Mouse (Mus musculus) small intestine, adult 2 months (tissue): Measurements from ENCODE around the gene Agtr1b. TPM values are rescaled to one million over a fixed set of nuclear protein-coding genes. Genes with fewer than 3 reads are reported as not detected.

ENCODE experiments used
- H3K27ac ChIP-seq: fragments of 200-500 bp; 2 replicates; pipeline ENCODE4 v1.5.1; 2012; ENCODE audit warnings: low read depth, low read length, control low read depth, inconsistent platforms; ENCODE audit not compliant: insufficient read depth
- H3K27me3 ChIP-seq: fragments of 200-500 bp; 2 replicates; pipeline ENCODE4 v1.6.1; 2012; ENCODE audit warnings: mild to moderate bottlenecking, moderate library complexity, low read length, inconsistent platforms; ENCODE audit not compliant: control insufficient read depth, insufficient read depth
- H3K36me3 ChIP-seq: fragments of 200-500 bp; 2 replicates; pipeline ENCODE4 v1.6.1; 2012; ENCODE audit warnings: mild to moderate bottlenecking, low read length, control low read depth, inconsistent platforms; ENCODE audit not compliant: control insufficient read depth, insufficient read depth
- H3K4me1 ChIP-seq: fragments of 200-500 bp; 2 replicates; pipeline ENCODE4 v1.6.1; 2012; ENCODE audit warnings: low read length, inconsistent platforms, mixed read lengths; ENCODE audit not compliant: control insufficient read depth, insufficient read depth, insufficient read length
- H3K4me3 ChIP-seq: fragments of 200-500 bp; 2 replicates; pipeline ENCODE4 v1.5.1; 2012; ENCODE audit warnings: low read depth, mild to moderate bottlenecking, control low read depth, inconsistent platforms, low read length, moderate library complexity
- CTCF ChIP-seq: fragments of 200-500 bp; IDR thresholded peaks from 2 replicates; pipeline ENCODE4 v1.5.1; 2012; ENCODE audit warnings: low read depth, mild to moderate bottlenecking, control low read depth, inconsistent platforms, low read length, moderate library complexity, mixed read lengths; ENCODE audit not compliant: insufficient replicate concordance, insufficient read length; ENCODE audit errors: extremely low read depth
- POLR2A ChIP-seq: fragments of 200-500 bp; IDR thresholded peaks from 2 replicates; pipeline ENCODE4 v1.6.1; 2012; ENCODE audit warnings: low read depth, mild to moderate bottlenecking, control low read depth, inconsistent platforms, low read length, moderate library complexity
- WGBS: fragments of 180-500 bp; shearing (Covaris S2); methylation state at CpG from one replicate; pipeline ENCODE4 v1.1.7; 2018; 5-methylcytosine and 5-hydroxymethylcytosine counted together
- polyA plus RNA-seq: library from polyadenylated mRNA; depleted of rRNA; stranded (reverse); fragments of >200 nt; gene quantifications from 2 replicates; pipeline ENCODE4 v1.2.3, GENCODE M21; 2012; rRNA removed

Agtr1b gene
- polyA plus RNA-seq = 0.35 and 0.41 TPM in 2 replicates

DNA sequence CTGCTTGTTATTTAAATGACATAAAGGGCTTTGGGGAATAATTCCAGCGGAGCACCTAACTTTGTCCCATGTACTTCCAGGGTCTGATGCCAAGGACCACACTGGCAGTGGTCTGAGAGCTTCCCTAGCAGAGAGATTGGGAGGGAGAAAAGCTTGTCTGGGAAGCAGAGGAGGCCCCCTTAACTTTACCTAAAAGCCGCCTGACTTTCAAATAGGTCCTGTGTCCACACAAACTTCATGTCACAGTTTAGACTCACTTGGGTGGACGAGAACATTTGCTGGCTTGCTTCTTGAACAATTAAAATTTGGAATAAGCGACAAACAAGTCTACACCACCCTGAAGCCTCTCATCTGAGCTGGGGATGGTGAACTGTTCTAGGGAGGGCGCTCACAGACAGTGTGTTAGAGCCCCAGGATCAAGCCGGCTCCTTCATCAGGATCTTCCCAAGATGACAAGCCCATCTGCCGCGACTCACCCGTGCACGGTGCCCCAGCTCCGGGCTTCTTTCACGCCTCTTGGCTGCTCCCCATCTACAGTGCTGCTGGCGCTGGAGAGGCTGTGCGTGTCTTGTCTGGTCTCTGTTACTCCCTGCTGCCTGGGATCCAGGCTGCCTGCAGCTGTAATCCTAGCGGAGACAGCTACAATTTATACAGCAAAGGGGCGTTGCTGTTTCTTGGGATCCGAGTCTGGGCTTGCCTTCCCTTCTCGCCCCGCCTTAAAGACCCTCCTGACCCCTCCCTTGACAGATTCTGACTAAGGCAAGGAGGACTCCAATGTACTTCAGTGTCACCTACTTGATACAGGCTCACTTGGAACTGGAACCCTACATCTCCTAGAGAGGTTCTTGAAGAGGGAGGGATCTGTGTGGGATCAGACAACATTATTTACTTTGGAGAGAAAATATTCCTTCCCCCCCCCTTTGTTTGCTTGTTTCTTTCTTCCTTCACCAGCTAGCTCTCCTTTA is at the start of gene Agtr1b:
TSS of gene Agtr1b (minus strand) at position 620 of the 965 bp plus-strand sequence.
- H3K36me3 ChIP-seq = no peaks in the 10 kb centered on the region
- H3K4me3 ChIP-seq = peak within 1 kb of the TSS; percentile 43

DNA sequence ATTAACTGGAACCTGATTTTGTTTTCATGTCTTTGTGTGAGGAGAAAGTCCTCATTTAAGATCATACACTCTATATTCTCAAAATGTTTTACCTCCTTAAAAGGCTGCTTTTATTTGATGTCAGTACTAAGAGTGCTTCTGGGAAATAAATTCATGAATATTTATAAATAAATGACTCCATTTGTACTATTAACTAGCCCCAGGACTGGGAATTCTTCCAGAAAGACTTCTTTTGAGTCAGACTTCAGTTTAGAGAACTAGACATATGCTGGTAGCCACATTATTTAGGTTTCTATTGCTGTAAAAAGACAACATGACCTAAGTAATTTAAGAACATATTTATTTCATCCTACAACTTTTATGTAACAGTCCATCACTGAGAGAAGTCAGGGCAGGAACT is 13.4 kb downstream of the Agtr1b start:
- no peaks in the 10 kb centered on the region for H3K27me3 ChIP-seq
- no peaks in the 10 kb centered on the region for H3K4me1 ChIP-seq
- no peaks in the 10 kb centered on the region for H3K36me3 ChIP-seq
- H3K27ac ChIP-seq = no peak overlapping the region
- TF ChIP-seq CTCF = no peak
- no peak for TF ChIP-seq POLR2A
- no peak overlapping the region for H3K4me3 ChIP-seq

More for the DNA sequence above, at the start of gene Agtr1b:
- Histone ChIP-seq H3K27ac (no peak within 1 kb of the TSS), H3K4me1 (no peaks in the 10 kb centered on the region), H3K27me3 (no peaks in the 10 kb centered on the region)
- 15% methylated on average over 19 of the region's 19 CpGs for WGBS
- TF ChIP-seq POLR2A (no peak), CTCF (no peak)

DNA sequence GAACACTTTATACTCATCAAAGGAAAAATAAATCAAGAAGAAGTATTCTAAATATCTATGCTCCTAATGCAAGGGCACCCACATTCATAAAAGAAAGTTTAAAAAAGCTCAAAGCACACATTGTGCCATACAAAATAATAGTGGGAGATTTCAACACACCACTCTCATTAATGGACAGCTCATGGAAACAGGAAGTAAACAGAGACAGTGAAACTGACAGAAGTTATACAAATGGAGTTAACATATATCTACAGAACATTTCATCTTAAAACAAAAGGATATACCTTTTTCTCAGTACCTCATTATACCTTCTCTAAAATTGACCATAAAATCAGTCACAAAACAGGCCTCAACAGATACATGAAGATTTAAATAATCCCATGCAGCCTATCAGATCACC is 18.8 kb downstream of the Agtr1b start:
- H3K27ac ChIP-seq = no peak overlapping the region
- H3K27me3 ChIP-seq = no peaks in the 10 kb centered on the region
- no peak overlapping the region for H3K4me3 ChIP-seq
- H3K4me1 ChIP-seq = no peaks in the 10 kb centered on the region
- no peaks in the 10 kb centered on the region for H3K36me3 ChIP-seq
- TF ChIP-seq CTCF (no peak), POLR2A (no peak)

DNA sequence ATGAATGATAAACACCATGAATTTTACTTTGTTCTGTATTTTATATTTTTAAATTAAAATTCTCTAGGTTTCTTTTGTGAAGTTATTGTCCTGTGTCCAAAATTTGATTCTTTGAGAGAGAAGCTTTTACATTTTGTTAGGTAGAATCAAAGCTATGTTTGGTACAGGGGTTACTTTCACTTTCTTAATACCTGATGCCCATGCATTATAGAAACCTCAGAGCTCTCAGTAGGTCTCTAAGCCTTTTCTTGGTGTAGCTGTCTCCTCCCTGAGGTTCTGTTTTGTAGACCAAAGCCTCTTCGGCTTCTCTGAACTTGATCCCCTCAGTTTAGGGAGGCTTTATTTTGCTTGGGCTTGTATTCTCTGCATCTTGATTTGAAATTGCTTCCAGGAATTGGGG is 26.6 kb downstream of the Agtr1b start:
- Histone ChIP-seq H3K4me3 (no peak overlapping the region), H3K36me3 (no peaks in the 10 kb centered on the region), H3K27me3 (no peaks in the 10 kb centered on the region), H3K4me1 (no peaks in the 10 kb centered on the region), H3K27ac (no peak overlapping the region)
- 91% methylated on average over 1 of the region's 1 CpGs for WGBS
- no peak for TF ChIP-seq POLR2A
- TF ChIP-seq CTCF = no peak

DNA sequence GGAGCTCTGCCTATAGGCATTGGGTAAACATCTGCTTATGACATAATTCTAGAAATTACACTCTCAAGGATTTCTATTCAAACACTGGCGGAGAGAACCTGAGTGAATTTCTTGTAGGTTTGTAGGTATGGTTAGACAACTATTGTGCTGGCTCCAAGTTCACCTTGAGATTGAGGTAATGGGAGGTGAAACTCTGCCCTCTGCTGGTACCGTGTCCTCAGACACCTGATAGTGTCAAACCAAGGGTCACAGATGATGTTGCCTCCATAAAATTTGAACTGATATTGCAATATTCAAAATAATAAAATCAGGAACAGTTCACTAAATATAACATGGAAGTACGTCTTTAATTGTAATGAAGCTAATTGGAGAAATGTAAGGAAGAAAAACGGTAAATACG is 32.3 kb downstream of the Agtr1b start:
- Histone ChIP-seq H3K36me3 (no peaks in the 10 kb centered on the region), H3K27ac (no peak overlapping the region), H3K4me1 (no peaks in the 10 kb centered on the region), H3K27me3 (no peaks in the 10 kb centered on the region), H3K4me3 (no peak overlapping the region)
- WGBS = 67% methylated on average over 5 of the region's 5 CpGs
- no peak for TF ChIP-seq CTCF
- TF ChIP-seq POLR2A = no peak

DNA sequence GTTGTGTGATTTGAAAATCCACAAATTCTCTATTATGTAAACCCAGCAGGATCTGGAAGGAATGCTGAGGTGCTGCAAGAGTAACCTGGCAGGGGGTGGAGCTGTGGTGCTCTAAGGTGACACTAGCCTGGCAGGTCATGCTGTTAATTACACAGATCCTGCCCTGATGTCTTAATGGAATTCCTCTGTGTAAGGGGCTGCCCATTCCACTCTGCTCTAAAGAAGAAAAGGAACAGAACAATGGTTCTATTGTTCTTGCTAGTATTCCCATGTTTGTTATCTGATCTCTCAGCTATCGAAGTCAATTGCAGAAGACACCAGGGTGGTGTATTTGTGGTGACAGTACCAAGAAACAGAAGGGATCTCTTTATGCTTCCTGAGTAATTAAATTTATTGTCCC is 49.7 kb downstream of the Agtr1b start:
- 24% methylated on average over 1 of the region's 1 CpGs for WGBS
- Histone ChIP-seq H3K27ac (no peak overlapping the region), H3K36me3 (no peaks in the 10 kb centered on the region), H3K4me1 (no peaks in the 10 kb centered on the region), H3K27me3 (no peaks in the 10 kb centered on the region), H3K4me3 (no peak overlapping the region)
- no peak for TF ChIP-seq CTCF
- no peak for TF ChIP-seq POLR2A

DNA sequence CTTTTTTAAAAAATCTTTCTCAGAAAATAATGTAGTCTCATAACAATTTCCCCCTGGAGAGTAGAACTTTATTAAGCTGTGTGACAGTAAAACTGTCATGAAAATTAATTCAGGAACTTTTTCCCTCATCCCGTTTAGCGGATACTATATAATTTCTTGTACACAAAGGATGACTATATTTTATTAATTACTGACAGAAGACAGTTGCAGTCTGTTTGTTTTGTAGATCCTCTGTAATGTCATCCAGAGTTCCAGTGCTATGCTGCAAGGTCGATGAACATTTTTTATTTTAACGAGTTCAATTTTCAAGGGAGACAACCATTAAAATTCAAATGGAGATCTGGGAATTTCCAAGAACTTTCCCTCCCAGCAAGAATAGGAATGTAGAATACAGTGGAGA is 57.8 kb downstream of the Agtr1b start:
- Histone ChIP-seq H3K4me3 (no peak overlapping the region), H3K27ac (no peak overlapping the region), H3K36me3 (no peaks in the 10 kb centered on the region), H3K27me3 (no peaks in the 10 kb centered on the region), H3K4me1 (no peaks in the 10 kb centered on the region)
- 78% methylated on average over 4 of the region's 4 CpGs for WGBS
- no peak for TF ChIP-seq CTCF
- TF ChIP-seq POLR2A = no peak
